Comparison of ENCODE assay signal across 9 mouse cellular contexts in genomic region chr4:46417491-46417890, GRCm38 (mm10). TPM values are rescaled to one million over a fixed set of nuclear protein-coding genes. Genes with fewer than 3 reads are reported as not detected.
DNase-seq lines count a peak whose midpoint lies in the region; ATAC-seq and TF ChIP-seq lines count a peak whose summit lies in the region.
"Had no signal": no experiment of that assay in that cellular context is flagged by ENCODE, and none has a peak within 500 bp of the region (broad histone marks: within the 10 kb centered on the region; RNA-seq: fewer than 3 reads in every experiment).

No protein-coding gene starts in this region.

- H3K9me3 ChIP-seq in CH12.LX (replicated peaks; ENCODE audit: low read length), result no peaks in the 10 kb centered on the region
- H3K9me3 ChIP-seq in liver, embryonic 16.5 days (replicated peaks; ENCODE audit: control insufficient read depth, low read length), result no peaks in the 10 kb centered on the region
- H3K9me3 ChIP-seq in forebrain, embryonic 14.5 days (replicated peaks; ENCODE audit: control insufficient read depth, low read length), result no peaks in the 10 kb centered on the region

- H3K4me2 ChIP-seq in CH12.LX (ENCODE audit: insufficient read depth, low read depth, poor library complexity, severe bottlenecking), result no peak overlapping the region
- no peak overlapping the region for H3K4me2 ChIP-seq in liver, embryonic 16.5 days (ENCODE audit: low read depth, low read length)
- no peak overlapping the region for H3K4me2 ChIP-seq in forebrain, embryonic 14.5 days (ENCODE audit: low read length)

- no peaks in the 10 kb centered on the region for H3K36me3 ChIP-seq in CH12.LX (replicated peaks in 1 of 2; ENCODE audit: control insufficient read depth in 1 of 2, insufficient read depth in 1 of 2, low read length in 1 of 2)
- H3K36me3 ChIP-seq in liver, embryonic 16.5 days (ENCODE audit: control insufficient read depth, insufficient read depth), result no peaks in the 10 kb centered on the region
- no peaks in the 10 kb centered on the region for H3K36me3 ChIP-seq in forebrain, embryonic 14.5 days (ENCODE audit: control insufficient read depth, insufficient read depth, low read length)

- H3K4me1 ChIP-seq in CH12.LX (ENCODE audit: control insufficient read depth in 1 of 2, insufficient read depth in 2 of 2), result peaks cover 0 to 17% of the 10 kb centered on the region in 2 experiments; a peak in 2 of 4 replicates
- peaks cover 18% of the 10 kb centered on the region for H3K4me1 ChIP-seq in liver, embryonic 16.5 days (ENCODE audit: control insufficient read depth, low read depth, low read length)
- H3K4me1 ChIP-seq in forebrain, embryonic 14.5 days (ENCODE audit: control insufficient read depth, insufficient read depth, low read length), result no peaks in the 10 kb centered on the region

- peak; percentile 6 to 15 for DNase-seq in heart, postnatal 10 days
- no peak for DNase-seq in heart, adult 11 months
- DNase-seq in CH12.LX (ENCODE audit: extremely low read depth), result peak; percentile 17
- peak; percentile 36 for DNase-seq in embryo, embryonic 10.5 days (ENCODE audit: low spot score)
- no peak for DNase-seq in layer of hippocampus, adult 9-11 months
- no peak for DNase-seq in forebrain, embryonic 14.5 days (ENCODE audit: low spot score)
- no peak for DNase-seq in gastrocnemius, postnatal 14 days

- intact Hi-C loops in heart, postnatal 10 days (cut with DNase I), result no loop called here
- intact Hi-C loops in gastrocnemius, postnatal 14 days (cut with DNase I; ENCODE audit: low total_unique reads), result no loop called here

- TF ChIP-seq RAD21 in CH12.LX (IDR thresholded peaks at IDR 0.05; ENCODE audit: low read depth, low read length), result peak; percentile 11

- no peak overlapping the region for H3K4me3 ChIP-seq in CH12.LX (replicated peaks in 1 of 3; ENCODE audit: low read depth in 2 of 3, low read length in 2 of 3, poor library complexity in 1 of 3)
- no peak overlapping the region for H3K4me3 ChIP-seq in liver, embryonic 16.5 days (ENCODE audit: low read depth, low read length)
- no peak overlapping the region for H3K4me3 ChIP-seq in forebrain, embryonic 14.5 days (ENCODE audit: low read depth, low read length)

- no peaks in the 10 kb centered on the region for H3K27me3 ChIP-seq in CH12.LX (replicated peaks)
- H3K27me3 ChIP-seq in liver, embryonic 16.5 days (ENCODE audit: control insufficient read depth, insufficient read depth, low read depth, low read length), result no peaks in the 10 kb centered on the region
- no peaks in the 10 kb centered on the region for H3K27me3 ChIP-seq in forebrain, embryonic 14.5 days (replicated peaks; ENCODE audit: control insufficient read depth, insufficient read depth, low read length)

- TF ChIP-seq POLR2A in CH12.LX (IDR thresholded peaks at IDR 0.05; ENCODE audit: low read depth, low read length), result no peak

- H3K27ac ChIP-seq in CH12.LX (ENCODE audit: insufficient read depth, low read depth), result no peak overlapping the region
- H3K27ac ChIP-seq in liver, embryonic 16.5 days (ENCODE audit: low read length), result 0 out of 2 replicates have a peak overlapping the region, but pooled peaks have one; percentile 19
- no peak overlapping the region for H3K27ac ChIP-seq in forebrain, embryonic 14.5 days (ENCODE audit: low read depth, low read length)
- H3K27ac ChIP-seq: macrophage had no signal

- in situ Hi-C loops in CH12.LX (cut with MboI; ENCODE audit: low pct_ligation_motif_present, low pct_unique_long_range_greater_than_20kb, low sequenced_read_pairs), result no loop called here

- H3K79me2 ChIP-seq in CH12.LX (replicated peaks; ENCODE audit: control insufficient read depth, extremely low read depth, insufficient read depth, poor library complexity, severe bottlenecking), result no peaks in the 10 kb centered on the region

- 43% methylated on average over 3 of the region's 3 CpGs for WGBS in liver, embryonic 16.5 days (ENCODE audit: insufficient replicate concordance)
- 78% methylated on average over 3 of the region's 3 CpGs for WGBS in forebrain, embryonic 14.5 days

- TF ChIP-seq CTCF in CH12.LX (conservative IDR thresholded peaks at IDR 0.05 in 1 of 2, IDR thresholded peaks at IDR 0.05 in 1 of 2; ENCODE audit: low read depth in 2 of 2, low read length in 2 of 2), result peak in 1 of 2 experiments; percentile 47; a peak in 2 of 4 replicates

- no peak overlapping the region for H3K9ac ChIP-seq in CH12.LX (ENCODE audit: insufficient read depth, low read depth)
- H3K9ac ChIP-seq in liver, embryonic 16.5 days (ENCODE audit: low read depth, low read length), result peak overlapping the region; percentile 33
- H3K9ac ChIP-seq in forebrain, embryonic 14.5 days (ENCODE audit: low read length), result no peak overlapping the region

- dilution Hi-C loops in CH12.LX (cut with MboI; ENCODE audit: extremely low pct_ligation_motif_present, extremely low pct_unique_long_range_greater_than_20kb, low sequenced_read_pairs), result no loop called here

- peak; percentile 83 for ATAC-seq in liver, embryonic 16.5 days (ENCODE audit: low read depth)
- ATAC-seq in forebrain, embryonic 14.5 days, result no peak

- no peak for TF ChIP-seq EP300 in CH12.LX (IDR thresholded peaks at IDR 0.05; ENCODE audit: low read length)

TF ChIP-seq in CH12.LX, 34 proteins besides CTCF, POLR2A, EP300 and RAD21:
- TF ChIP-seq MAX (IDR thresholded peaks at IDR 0.05; ENCODE audit: low read length), result no peak
- TF ChIP-seq SMC3 (IDR thresholded peaks at IDR 0.05; ENCODE audit: low read depth, low read length), result peak; percentile 25
- no peak for TF ChIP-seq KAT2A (IDR thresholded peaks at IDR 0.05; ENCODE audit: insufficient replicate concordance, low read length)
- no peak for TF ChIP-seq MYC (IDR thresholded peaks at IDR 0.05; ENCODE audit: low read depth, low read length)
- no peak for TF ChIP-seq USF1 (IDR thresholded peaks at IDR 0.05; ENCODE audit: low read depth, low read length)
- no peak for TF ChIP-seq SIN3A (IDR thresholded peaks at IDR 0.05; ENCODE audit: low read length)
- TF ChIP-seq PAX5 (IDR thresholded peaks at IDR 0.05; ENCODE audit: low read length), result no peak
- TF ChIP-seq CHD1 (IDR thresholded peaks at IDR 0.05; ENCODE audit: low read depth, low read length), result no peak
- TF ChIP-seq HCFC1 (IDR thresholded peaks at IDR 0.05; ENCODE audit: low read depth, low read length), result no peak

RNA-seq across cellular contexts. Expression of gene Hemgn, which starts 4.2 kb away (rescaled TPM):
- under 1 TPM; 0.17 to 0.43 TPM for total RNA-seq in heart, postnatal 10 days (2021)
- total RNA-seq in CH12.LX (2012; rRNA removed) (0.04 TPM in 1 of 2 replicates, not detected in the other), CH12.LX (2014; rRNA removed) (0.09 TPM in 1 of 2 replicates, not detected in the other)
- polyA plus RNA-seq in CH12.LX (2012; ENCODE audit: insufficient read length, low read depth), result 0.11 TPM in 1 of 2 replicates, not detected in the other
- polyA plus RNA-seq in liver, embryonic 16.5 days (2015; fragmentation: Nextera tagmentation; extraction: Ambion mirVana), result 375 and 394 TPM in 2 replicates
- 0.27 TPM in 1 of 2 replicates, not detected in the other for polyA plus RNA-seq in forebrain, embryonic 14.5 days (2014; fragmentation: Nextera tagmentation; extraction: Ambion mirVana)
- not detected for total RNA-seq in gastrocnemius, postnatal 14 days (2021)
- polyA plus RNA-seq: macrophage had no signal

RNA-seq across cellular contexts. Expression of gene Trmo, which starts 28.3 kb away (rescaled TPM):
- 1 to 10 TPM; 4.2 to 4.7 TPM for total RNA-seq in heart, postnatal 10 days (2021)
- total RNA-seq in CH12.LX (2012; rRNA removed) (17.5 and 18.8 TPM in 2 replicates), CH12.LX (2014; rRNA removed) (24.1 and 27.0 TPM in 2 replicates)
- 10.9 and 15.4 TPM in 2 replicates for polyA plus RNA-seq in CH12.LX (2012; ENCODE audit: insufficient read length, low read depth)
- polyA plus RNA-seq in liver, embryonic 16.5 days (2015; fragmentation: Nextera tagmentation; extraction: Ambion mirVana), result 6.3 and 7.1 TPM in 2 replicates
- 13.2 and 15.0 TPM in 2 replicates for polyA plus RNA-seq in forebrain, embryonic 14.5 days (2014; fragmentation: Nextera tagmentation; extraction: Ambion mirVana)
- 1 to 10 TPM; 3.0 to 3.1 TPM for total RNA-seq in gastrocnemius, postnatal 14 days (2021)

RNA-seq across cellular contexts. Expression of gene Anp32b, which starts 33.2 kb away (rescaled TPM):
- 10 to 100 TPM; 86.8 to 90.9 TPM for total RNA-seq in heart, postnatal 10 days (2021)
- 37.5 and 45.2 TPM in 2 replicates for total RNA-seq in CH12.LX (2012; rRNA removed)
- 22.9 and 29.4 TPM in 2 replicates for total RNA-seq in CH12.LX (2014; rRNA removed)
- polyA plus RNA-seq in CH12.LX (2012; ENCODE audit: insufficient read length, low read depth), result 864 and 1,039 TPM in 2 replicates
- 318 and 338 TPM in 2 replicates for polyA plus RNA-seq in liver, embryonic 16.5 days (2015; fragmentation: Nextera tagmentation; extraction: Ambion mirVana)
- 83.5 and 92.4 TPM in 2 replicates for polyA plus RNA-seq in forebrain, embryonic 14.5 days (2014; fragmentation: Nextera tagmentation; extraction: Ambion mirVana)
- 10 to 100 TPM; 69.9 to 78.8 TPM for total RNA-seq in gastrocnemius, postnatal 14 days (2021)

Comparison
In these comparisons a context has a peak if more than half of its experiments do, and no peak if none do; other contexts are left out.
1. DNase-seq: peak in heart, postnatal 10 days (2 of 2), CH12.LX (single experiment) and embryo, embryonic 10.5 days (single experiment); none in heart, adult 11 months (single experiment), layer of hippocampus, adult 9-11 months (single experiment), forebrain, embryonic 14.5 days (single experiment) and gastrocnemius, postnatal 14 days (single experiment).